Mouse (Mus musculus): ENCODE measurements around the gene Gm49721. TPM values are rescaled to one million over a fixed set of nuclear protein-coding genes. Genes with fewer than 3 reads are reported as not detected.
"Not testable (repeated sequence)": the region's sequence is repeated elsewhere in the genome, so short reads cannot be mapped to it uniquely, and the experiment has no call there.

The Gm49721 gene
- polyA plus RNA-seq, 1 experiment from 2014 or later: 0.20 TPM

GRCm38 (mm10) chr17:6962339-6962738 lies 16.4 kb upstream of the Gm49721 start:
- H3K4me2 ChIP-seq (replicated peaks); H3K9ac ChIP-seq (replicated peaks); H3K36me3 ChIP-seq; ATAC-seq (replicated peaks); H3K4me3 ChIP-seq; H3K4me1 ChIP-seq; H3K27ac ChIP-seq (replicated peaks); H3K27me3 ChIP-seq; H3K9me3 ChIP-seq: not testable (repeated sequence)
- WGBS: 78% methylated on average over 4 of the region's 6 CpGs

GRCm38 (mm10) chr17:6962936-6963335 lies 15.8 kb upstream of the Gm49721 start:
- H3K4me2 ChIP-seq (replicated peaks); H3K4me3 ChIP-seq; ATAC-seq (replicated peaks); H3K9ac ChIP-seq (replicated peaks); H3K27me3 ChIP-seq; H3K27ac ChIP-seq (replicated peaks); H3K36me3 ChIP-seq; H3K9me3 ChIP-seq; H3K4me1 ChIP-seq: not testable (repeated sequence)
- WGBS: 82% methylated on average over 4 of the region's 4 CpGs

GRCm38 (mm10) chr17:6965364-6965763 lies 13.3 kb upstream of the Gm49721 start:
- ATAC-seq (replicated peaks); H3K4me2 ChIP-seq (replicated peaks); H3K9me3 ChIP-seq; H3K36me3 ChIP-seq; H3K27ac ChIP-seq (replicated peaks); H3K9ac ChIP-seq (replicated peaks); H3K4me3 ChIP-seq; H3K4me1 ChIP-seq; H3K27me3 ChIP-seq: not testable (repeated sequence)
- 10% methylated on average over 6 of the region's 6 CpGs for WGBS

- not testable (repeated sequence) for H3K27ac ChIP-seq (replicated peaks); H3K27me3 ChIP-seq; H3K4me3 ChIP-seq; H3K9me3 ChIP-seq; H3K4me1 ChIP-seq; H3K9ac ChIP-seq (replicated peaks); ATAC-seq (replicated peaks); H3K4me2 ChIP-seq (replicated peaks); H3K36me3 ChIP-seq
- WGBS: 83% methylated on average over 1 of the region's 1 CpGs
These were observed 11.0 kb upstream of the Gm49721 start for GRCm38 (mm10) chr17:6967673-6968072.

GRCm38 (mm10) chr17:6970334-6970733 lies 8.4 kb upstream of the Gm49721 start, which contains the start of gene Rnaset2b:
Gene Rnaset2b, plus strand, starts transcription at chr17:6970634.
- H3K4me2 ChIP-seq (replicated peaks): not testable (repeated sequence)

GRCm38 (mm10) chr17:6971238-6971637 lies 7.5 kb upstream of the Gm49721 start:
- not testable (repeated sequence) for H3K4me2 ChIP-seq (replicated peaks)

More at GRCm38 (mm10) chr17:6970334-6970733, 8.4 kb upstream of the Gm49721 start, which contains the start of gene Rnaset2b:
- not testable (repeated sequence) for H3K4me1 ChIP-seq; H3K9me3 ChIP-seq; ATAC-seq (replicated peaks); H3K4me3 ChIP-seq; H3K36me3 ChIP-seq; H3K27ac ChIP-seq (replicated peaks); H3K27me3 ChIP-seq; H3K9ac ChIP-seq (replicated peaks)
- WGBS: 92% methylated on average over 1 of the region's 8 CpGs

GRCm38 (mm10) chr17:6972836-6973396 lies 5.8 kb upstream of the Gm49721 start:
- WGBS: 46% methylated on average over 4 of the region's 4 CpGs
- H3K27ac ChIP-seq (replicated peaks); H3K4me2 ChIP-seq (replicated peaks); H3K9ac ChIP-seq (replicated peaks); H3K4me3 ChIP-seq; H3K4me1 ChIP-seq; H3K27me3 ChIP-seq; ATAC-seq (replicated peaks); H3K36me3 ChIP-seq; H3K9me3 ChIP-seq: not testable (repeated sequence)

More at GRCm38 (mm10) chr17:6971238-6971637, 7.5 kb upstream of the Gm49721 start:
- H3K4me1 ChIP-seq; H3K9me3 ChIP-seq; H3K9ac ChIP-seq (replicated peaks); H3K27ac ChIP-seq (replicated peaks); H3K36me3 ChIP-seq; H3K4me3 ChIP-seq; H3K27me3 ChIP-seq; ATAC-seq (replicated peaks): not testable (repeated sequence)
- WGBS: 82% methylated on average over 8 of the region's 8 CpGs

GRCm38 (mm10) chr17:6974985-6975384 lies 3.7 kb upstream of the Gm49721 start:
- H3K4me2 ChIP-seq (replicated peaks); ATAC-seq (replicated peaks); H3K4me1 ChIP-seq; H3K9me3 ChIP-seq; H3K27me3 ChIP-seq; H3K36me3 ChIP-seq; H3K9ac ChIP-seq (replicated peaks); H3K27ac ChIP-seq (replicated peaks); H3K4me3 ChIP-seq: not testable (repeated sequence)
- 67% methylated on average over 3 of the region's 3 CpGs for WGBS

- H3K36me3 ChIP-seq; H3K9me3 ChIP-seq; H3K4me1 ChIP-seq; ATAC-seq (replicated peaks); H3K27me3 ChIP-seq; H3K27ac ChIP-seq (replicated peaks): not testable (repeated sequence)
- WGBS: 18% methylated on average over 5 of the region's 5 CpGs
- Histone ChIP-seq H3K4me3 (peak overlapping the region; percentile 52), H3K4me2 (replicated peaks) (peak overlapping the region; percentile 63), H3K9ac (replicated peaks) (peak overlapping the region; percentile 62; the same call in 1 of the 2 replicates)
These were observed 676 bp downstream of the Gm49721 start for GRCm38 (mm10) chr17:6979380-6979779.

- 93% methylated on average over 5 of the region's 8 CpGs for WGBS
- not testable (repeated sequence) for H3K4me2 ChIP-seq (replicated peaks); ATAC-seq (replicated peaks); H3K4me3 ChIP-seq; H3K9ac ChIP-seq (replicated peaks); H3K27ac ChIP-seq (replicated peaks); H3K36me3 ChIP-seq; H3K27me3 ChIP-seq; H3K4me1 ChIP-seq; H3K9me3 ChIP-seq
These were observed 1.4 kb downstream of the Gm49721 start for GRCm38 (mm10) chr17:6980144-6980543.

- not testable (repeated sequence) for H3K27ac ChIP-seq (replicated peaks); H3K9ac ChIP-seq (replicated peaks); H3K9me3 ChIP-seq; ATAC-seq (replicated peaks); H3K27me3 ChIP-seq; H3K4me1 ChIP-seq; H3K4me2 ChIP-seq (replicated peaks); H3K4me3 ChIP-seq; H3K36me3 ChIP-seq
- WGBS: 94% methylated on average over 1 of the region's 1 CpGs
These were observed 7.4 kb downstream of the Gm49721 start for GRCm38 (mm10) chr17:6986118-6986517.

GRCm38 (mm10) chr17:6995504-6995903 lies 16.8 kb downstream of the Gm49721 start:
- ATAC-seq (replicated peaks); H3K9me3 ChIP-seq; H3K36me3 ChIP-seq; H3K27me3 ChIP-seq; H3K9ac ChIP-seq (replicated peaks); H3K4me2 ChIP-seq (replicated peaks); H3K4me3 ChIP-seq; H3K27ac ChIP-seq (replicated peaks); H3K4me1 ChIP-seq: not testable (repeated sequence)
- WGBS: no CpG with 5 or more reads among the region's 6 CpGs

GRCm38 (mm10) chr17:6996826-6997225 lies 18.1 kb downstream of the Gm49721 start:
- H3K4me3 ChIP-seq; H3K4me1 ChIP-seq; H3K9ac ChIP-seq (replicated peaks); ATAC-seq (replicated peaks); H3K27me3 ChIP-seq; H3K4me2 ChIP-seq (replicated peaks); H3K36me3 ChIP-seq; H3K27ac ChIP-seq (replicated peaks); H3K9me3 ChIP-seq: not testable (repeated sequence)
- 81% methylated on average over 8 of the region's 8 CpGs for WGBS
